Mouse (Mus musculus) kidney, postnatal 36 days (tissue): ENCODE measurements around the gene Lhx4.

ENCODE experiments used
- DNase-seq, 2 experiments: peaks; one replicate each; pipeline ENCODE4 v3.0.0; 2021 to 2022; ENCODE audit warnings: mixed read lengths in 2 of 2

The Lhx4 gene

GRCm38 (mm10) chr1:155742411-155743363 lies 8.8 kb downstream of the Lhx4 start:
- peak in 1 of 2 experiments; percentile 33 for DNase-seq

DNA sequence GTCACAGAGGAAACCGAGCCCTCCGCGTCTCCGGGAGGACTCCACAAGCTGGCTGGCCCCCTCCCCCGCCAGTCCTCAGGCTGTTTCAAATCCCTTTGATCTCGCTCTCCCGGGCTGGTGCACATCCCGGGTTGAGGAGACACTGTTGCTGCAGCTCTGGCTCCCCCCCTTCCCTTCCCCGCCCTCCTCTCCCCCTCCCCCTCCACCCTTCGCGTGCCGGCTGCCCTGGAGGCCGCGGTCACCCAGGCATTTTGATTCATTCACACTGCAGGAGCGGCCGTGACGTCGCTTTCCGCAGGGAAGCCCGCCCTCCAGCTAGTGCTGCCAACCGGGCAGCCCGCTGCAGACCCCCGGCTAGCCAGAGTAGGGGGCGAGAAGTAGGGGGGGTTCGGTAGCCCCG lies 9.5 kb downstream of the Lhx4 start:
- DNase-seq: peak in 1 of 2 experiments; percentile 18

- peak in 1 of 2 experiments; percentile 5 for DNase-seq
These were observed 10.0 kb downstream of the Lhx4 start for GRCm38 (mm10) chr1:155741378-155741945.

- DNase-seq: peak; percentile 27 to 53
These were observed 10.7 kb downstream of the Lhx4 start for GRCm38 (mm10) chr1:155740622-155741377.

DNA sequence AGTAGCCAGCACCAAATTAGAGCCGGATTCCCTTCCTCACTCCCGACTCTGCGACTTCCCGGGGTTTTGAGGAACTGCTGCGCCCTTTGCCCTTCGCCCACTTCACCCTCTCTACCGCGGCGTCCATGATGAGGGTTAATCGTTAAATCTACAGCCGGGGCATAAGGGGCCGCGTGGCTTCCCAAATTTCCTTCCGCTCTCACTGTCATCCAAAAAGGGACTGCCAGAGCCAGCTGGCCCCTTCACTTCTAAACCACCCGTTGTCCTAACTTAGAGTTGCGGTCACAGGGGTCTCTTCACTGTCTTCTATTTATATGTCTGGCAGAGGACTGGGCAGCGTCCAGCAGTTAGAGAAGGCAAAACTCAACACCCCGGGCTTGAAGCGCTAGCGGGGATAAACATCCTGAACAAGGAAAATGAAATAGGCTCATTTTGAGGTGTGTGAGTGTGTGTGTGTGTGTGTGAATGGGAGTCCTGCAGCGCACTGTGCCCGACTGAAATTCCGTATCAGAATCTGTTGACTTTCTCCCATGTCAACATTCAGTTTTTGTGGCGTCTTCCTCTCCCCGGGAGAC lies 13.6 kb downstream of the Lhx4 start:
- DNase-seq: peak in 1 of 2 experiments; percentile 16

DNA sequence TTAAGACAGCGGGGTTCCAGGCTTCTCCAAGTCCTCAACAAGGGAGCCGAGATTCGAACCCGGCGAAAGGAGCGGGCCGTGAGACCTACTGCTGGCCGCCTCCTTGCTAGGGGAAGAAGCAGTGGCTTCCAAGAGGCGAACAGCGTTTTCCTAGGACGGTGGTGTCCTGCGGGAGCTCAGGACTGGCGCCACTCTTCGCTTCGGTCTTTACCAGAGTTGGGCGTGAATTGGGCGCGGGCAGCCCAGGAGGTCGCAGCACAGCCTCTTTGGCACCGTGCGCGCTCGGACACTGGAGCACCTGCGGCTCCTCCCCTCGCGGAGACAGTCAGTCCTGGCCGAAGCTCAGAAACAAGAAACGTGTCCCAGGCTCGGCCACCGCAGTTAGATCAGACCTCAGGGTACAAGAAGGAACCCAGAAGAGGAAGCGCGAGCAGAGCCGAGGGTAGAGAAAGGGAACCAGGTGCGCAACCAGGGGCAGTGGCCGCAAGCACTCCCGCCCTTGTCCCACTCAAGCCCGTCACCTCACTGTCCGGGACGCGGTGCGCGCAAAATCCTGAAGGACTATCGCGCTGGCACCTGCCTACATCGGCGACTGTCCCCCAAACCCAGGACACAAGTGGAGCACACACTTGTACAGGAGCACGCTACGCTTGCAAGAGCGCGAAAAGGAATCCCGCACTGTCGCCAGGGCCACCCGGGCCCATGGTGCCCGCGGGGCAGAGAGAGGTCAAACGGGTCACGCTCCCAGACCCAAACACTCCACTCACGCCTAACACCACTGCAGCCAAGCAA lies 14.3 kb downstream of the Lhx4 start:
- peak in 1 of 2 experiments; percentile 27 for DNase-seq

GRCm38 (mm10) chr1:155736096-155736825 lies 15.2 kb downstream of the Lhx4 start:
- no peak for DNase-seq

DNA sequence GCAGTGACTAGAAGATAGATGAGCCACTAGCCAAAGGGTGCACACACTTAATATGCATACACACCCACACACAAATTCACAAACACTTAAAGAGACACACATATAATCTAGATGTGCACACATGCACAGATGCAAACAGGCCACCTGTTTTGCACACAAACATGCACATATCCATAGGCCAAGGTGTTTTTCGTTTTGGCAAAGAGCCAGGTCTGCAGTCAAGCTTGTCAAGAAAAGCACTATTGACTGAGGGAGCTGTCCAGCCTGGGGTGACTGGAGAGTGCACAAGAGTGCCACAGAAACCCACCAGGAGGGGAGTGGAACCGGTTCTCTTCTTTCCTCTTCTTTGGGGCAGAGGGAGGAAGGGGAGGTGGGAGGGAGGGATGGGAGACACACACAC lies 20.3 kb downstream of the Lhx4 start:
- DNase-seq: peak in 1 of 2 experiments; percentile 21

DNA sequence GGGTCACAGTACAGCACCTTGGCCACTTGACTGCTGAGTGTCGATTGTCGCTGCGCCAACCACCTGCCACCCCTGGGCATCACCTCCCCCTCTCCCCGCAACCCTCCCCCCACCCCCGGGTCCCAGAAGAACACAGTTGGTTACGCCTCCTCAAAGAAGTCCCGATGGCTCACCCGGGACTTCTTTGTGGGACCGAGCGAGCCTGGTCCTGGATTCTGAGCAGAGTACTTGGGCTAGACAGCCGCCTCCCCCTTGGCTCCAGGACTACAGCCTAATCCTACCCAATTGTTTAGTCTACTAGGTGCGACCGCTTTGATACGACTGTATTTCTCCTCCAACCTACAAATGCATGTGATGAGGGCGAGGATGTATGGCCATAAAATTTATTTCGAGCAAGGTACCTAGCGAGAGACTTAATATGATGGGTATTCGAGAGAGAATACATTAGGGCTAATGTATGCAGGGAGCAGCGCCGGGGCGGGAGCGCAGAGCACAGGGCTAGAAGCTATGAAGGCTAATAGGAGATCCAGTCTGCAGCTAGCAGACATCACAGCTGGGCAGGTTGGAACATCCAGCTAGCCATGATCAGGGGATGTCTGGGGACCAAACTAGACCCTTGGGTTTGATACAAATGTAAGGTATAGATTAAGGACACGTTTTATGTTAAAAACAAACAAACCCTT lies 22.2 kb downstream of the Lhx4 start:
- no peak for DNase-seq

GRCm38 (mm10) chr1:155727830-155728229 lies 23.7 kb downstream of the Lhx4 start:
- no peak for DNase-seq

DNA sequence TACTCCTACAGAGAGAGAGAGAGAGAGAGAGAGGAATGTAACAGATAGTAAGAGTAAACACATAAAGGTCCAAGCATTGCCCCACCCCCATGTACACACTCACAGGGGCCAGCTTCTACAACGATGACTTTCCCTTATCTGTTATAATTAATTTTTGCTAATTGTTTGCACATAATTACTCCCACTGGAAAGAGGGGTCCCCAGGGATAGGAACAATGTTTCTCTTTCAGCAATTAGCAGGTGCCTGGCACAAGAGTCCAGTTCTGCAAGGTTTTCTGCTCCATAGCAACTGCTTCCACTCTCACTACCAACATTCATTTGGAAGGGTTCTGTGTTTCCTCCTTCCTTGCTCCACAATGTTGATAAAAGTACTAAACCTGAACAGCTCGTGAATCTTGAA lies 25.6 kb downstream of the Lhx4 start:
- no peak for DNase-seq

DNA sequence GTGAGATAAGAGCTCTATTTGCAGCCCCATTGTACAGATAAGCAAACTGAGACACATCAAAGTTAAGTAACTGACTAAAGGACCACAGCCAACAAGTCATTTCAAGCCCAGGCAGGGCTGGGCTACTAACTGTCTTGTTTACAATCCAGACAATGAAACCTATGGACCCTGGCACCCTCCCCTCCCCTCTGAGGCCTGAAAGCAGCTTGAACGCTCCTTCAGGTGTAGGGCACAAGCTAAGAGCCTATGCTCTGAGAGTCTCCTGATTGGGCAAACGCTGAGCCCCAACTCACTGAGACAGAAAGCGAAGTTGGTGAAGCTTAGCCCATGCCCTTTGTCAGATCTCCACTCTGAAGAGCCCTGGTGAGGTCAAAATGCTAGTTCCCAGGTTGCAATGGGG lies 27.2 kb downstream of the Lhx4 start:
- no peak for DNase-seq

DNA sequence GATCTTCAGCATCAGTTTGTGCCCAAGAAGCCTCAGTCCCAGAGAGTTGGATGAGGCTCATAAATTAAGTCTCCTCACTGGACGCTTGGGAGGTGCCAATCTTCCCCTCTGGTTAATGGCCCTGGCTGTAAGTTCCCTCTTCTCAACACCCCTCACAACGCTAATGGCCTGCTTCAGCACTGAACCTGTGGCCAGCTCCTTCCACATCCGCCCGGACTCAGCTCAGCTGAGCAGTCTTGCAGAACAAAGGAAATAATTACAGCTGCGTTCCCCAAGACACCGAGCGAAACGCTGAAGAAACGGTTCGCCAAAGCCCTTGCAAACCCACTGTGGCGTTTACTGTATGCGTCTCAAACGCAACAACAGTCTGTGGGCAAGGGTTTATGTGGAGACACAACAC lies 29.3 kb downstream of the Lhx4 start:
- DNase-seq: peak in 1 of 2 experiments; percentile 75

GRCm38 (mm10) chr1:155721443-155721842 lies 30.0 kb downstream of the Lhx4 start:
- peak in 1 of 2 experiments; percentile 64 for DNase-seq

- no peak for DNase-seq
These were observed 31.5 kb downstream of the Lhx4 start for GRCm38 (mm10) chr1:155720006-155720405.

- no peak for DNase-seq
These were observed 32.6 kb downstream of the Lhx4 start for GRCm38 (mm10) chr1:155718851-155719250.

GRCm38 (mm10) chr1:155717301-155717700 lies 34.2 kb downstream of the Lhx4 start:
- DNase-seq: no peak

DNA sequence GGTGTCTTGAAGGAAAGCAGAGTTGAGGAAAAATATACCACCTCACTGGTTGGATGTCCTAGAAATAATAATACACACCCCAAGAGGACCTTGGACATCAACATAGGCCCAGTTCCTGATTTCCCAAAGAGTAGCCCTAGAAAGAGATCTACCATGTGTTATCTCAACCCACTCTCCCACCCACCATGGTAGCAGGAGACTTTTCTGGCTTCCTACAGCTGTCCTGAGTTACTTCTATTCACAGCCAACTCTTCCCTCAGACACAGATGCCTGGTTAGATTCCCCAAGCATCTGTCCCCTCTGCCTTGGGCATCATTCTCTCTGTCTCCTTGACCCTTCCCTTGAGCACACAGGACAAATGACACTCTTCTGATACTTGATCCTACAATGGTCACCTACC lies 36.1 kb downstream of the Lhx4 start:
- no peak for DNase-seq

DNA sequence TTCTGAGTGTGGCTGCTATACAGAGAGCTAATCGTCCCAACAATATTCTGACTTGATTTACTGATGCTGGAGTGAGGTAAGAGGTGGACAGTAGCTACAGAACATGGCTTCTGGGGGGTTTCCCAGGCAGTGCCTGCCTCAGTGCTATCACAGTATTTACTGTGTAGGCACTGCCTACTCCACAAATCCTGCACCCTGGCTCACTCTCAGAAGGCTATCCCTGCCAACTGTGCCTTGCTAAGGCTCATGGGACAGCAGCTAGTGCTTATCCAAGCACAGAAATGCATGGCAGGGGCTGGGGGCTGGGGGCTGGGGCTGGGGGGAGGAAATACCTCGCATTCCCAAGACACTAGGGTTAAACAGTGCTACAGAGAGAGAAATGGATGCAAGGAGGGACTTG lies 38.2 kb downstream of the Lhx4 start:
- no peak for DNase-seq

- DNase-seq: no peak
These were observed 47.3 kb downstream of the Lhx4 start for GRCm38 (mm10) chr1:155704182-155704581.

DNA sequence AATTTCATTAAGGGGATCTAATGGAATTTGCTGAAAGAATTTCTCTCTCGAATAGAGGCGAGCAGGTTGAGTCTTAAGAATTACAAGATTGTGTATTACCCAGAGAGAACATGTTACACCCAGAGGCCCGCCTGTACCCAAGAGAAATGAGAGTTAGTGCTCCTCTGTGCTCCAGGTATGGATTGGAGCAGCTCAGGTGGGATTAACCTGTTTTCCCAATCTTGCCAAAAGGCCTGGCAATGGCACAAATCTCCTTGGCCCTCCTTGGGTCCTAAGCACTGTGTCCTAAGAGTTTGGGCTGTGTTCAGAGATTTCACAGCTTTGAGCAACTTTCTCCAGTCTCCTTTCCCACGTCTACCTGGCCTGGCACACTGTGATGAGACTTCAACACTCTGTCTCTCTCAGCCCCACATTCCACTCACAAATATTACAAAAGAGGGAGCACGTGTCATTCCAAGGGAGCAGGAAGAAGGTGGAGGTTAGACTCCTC lies 48.2 kb downstream of the Lhx4 start:
- no peak for DNase-seq
